Mouse (Mus musculus): Measurements from ENCODE around the gene Tbcc. TPM values are rescaled to one million over a fixed set of nuclear protein-coding genes. Genes with fewer than 3 reads are reported as not detected.

The Tbcc gene
- polyA plus RNA-seq, 1 experiment from 2014 or later: 73.3 TPM

GRCm38 (mm10) chr17:46900941-46901340, 10.5 kb downstream of the Tbcc start:
- H3K27me3 ChIP-seq (ENCODE audit: control insufficient read depth, insufficient read depth, low read length): no peaks in the 10 kb centered on the region
- WGBS: 59% methylated on average over 2 of the region's 2 CpGs

GRCm38 (mm10) chr17:46903876-46904490, 13.5 kb downstream of the Tbcc start:
- Histone ChIP-seq H3K27me3 (ENCODE audit: control insufficient read depth, insufficient read depth, low read length) (no peaks in the 10 kb centered on the region), H3K27ac (replicated peaks; ENCODE audit: low read depth, low read length) (no peak overlapping the region), H3K4me2 (ENCODE audit: low read depth, severe bottlenecking) (no peak overlapping the region), H3K9ac (ENCODE audit: low read length) (no peak overlapping the region), H3K4me3 (ENCODE audit: low read depth, low read length) (no peak overlapping the region), H3K4me1 (ENCODE audit: control insufficient read depth, insufficient read depth, low read length) (no peaks in the 10 kb centered on the region), H3K36me3 (ENCODE audit: control insufficient read depth, insufficient read depth, low read length) (no peaks in the 10 kb centered on the region), H3K9me3 (ENCODE audit: control insufficient read depth, low read length) (no peaks in the 10 kb centered on the region)
- ATAC-seq (ENCODE audit: insufficient number of reproducible peaks, low FRiP score, low TSS enrichment, low read depth) (0 out of 2 replicates have a peak, but pooled peaks have one; percentile 57), DNase-seq (ENCODE audit: low spot score) (peak; percentile 90)
- WGBS: 22% methylated on average over 19 of the region's 19 CpGs

More at GRCm38 (mm10) chr17:46900941-46901340, 10.5 kb downstream of the Tbcc start:
- Histone ChIP-seq H3K4me3 (ENCODE audit: low read depth, low read length) (no peak overlapping the region), H3K36me3 (ENCODE audit: control insufficient read depth, insufficient read depth, low read length) (no peaks in the 10 kb centered on the region), H3K4me1 (ENCODE audit: control insufficient read depth, insufficient read depth, low read length) (peaks cover 3% of the 10 kb centered on the region; the same call in 1 of the 2 replicates), H3K9me3 (ENCODE audit: control insufficient read depth, low read length) (no peaks in the 10 kb centered on the region), H3K27ac (replicated peaks; ENCODE audit: low read depth, low read length) (no peak overlapping the region), H3K9ac (ENCODE audit: low read length) (no peak overlapping the region), H3K4me2 (ENCODE audit: low read depth, severe bottlenecking) (no peak overlapping the region)
- ATAC-seq (ENCODE audit: insufficient number of reproducible peaks, low FRiP score, low TSS enrichment, low read depth) (no peak), DNase-seq (ENCODE audit: low spot score) (no peak)

- ATAC-seq (ENCODE audit: insufficient number of reproducible peaks, low FRiP score, low TSS enrichment, low read depth) (no peak), DNase-seq (ENCODE audit: low spot score) (no peak)
- no peaks in the 10 kb centered on the region for H3K4me1 ChIP-seq (ENCODE audit: control insufficient read depth, insufficient read depth, low read length)
- no peak within 1 kb of the TSS for H3K4me3 ChIP-seq (ENCODE audit: low read depth, low read length)
- H3K27me3 ChIP-seq (ENCODE audit: control insufficient read depth, insufficient read depth, low read length): no peaks in the 10 kb centered on the region
- no peak within 1 kb of the TSS for H3K4me2 ChIP-seq (ENCODE audit: low read depth, severe bottlenecking)
- H3K36me3 ChIP-seq (ENCODE audit: control insufficient read depth, insufficient read depth, low read length): no peaks in the 10 kb centered on the region
- H3K9me3 ChIP-seq (ENCODE audit: control insufficient read depth, low read length): no peaks in the 10 kb centered on the region
- WGBS: 89% methylated on average over 10 of the region's 10 CpGs
- H3K27ac ChIP-seq (replicated peaks; ENCODE audit: low read depth, low read length): no peak within 1 kb of the TSS
- H3K9ac ChIP-seq (ENCODE audit: low read length): no peak within 1 kb of the TSS
Observed at GRCm38 (mm10) chr17:46910186-46910585, 19.7 kb downstream of the Tbcc start, which contains the start of gene Prph2. Prph2 (plus strand) TSS chr17:46910459.

- 47% methylated on average over 6 of the region's 6 CpGs for WGBS
- DNase-seq (ENCODE audit: low spot score): no peak
- Histone ChIP-seq H3K9me3 (ENCODE audit: control insufficient read depth, low read length) (no peaks in the 10 kb centered on the region), H3K9ac (ENCODE audit: low read length) (no peak overlapping the region), H3K4me2 (ENCODE audit: low read depth, severe bottlenecking) (no peak overlapping the region), H3K4me1 (ENCODE audit: control insufficient read depth, insufficient read depth, low read length) (no peaks in the 10 kb centered on the region), H3K27me3 (ENCODE audit: control insufficient read depth, insufficient read depth, low read length) (no peaks in the 10 kb centered on the region), H3K27ac (replicated peaks; ENCODE audit: low read depth, low read length) (no peak overlapping the region), H3K4me3 (ENCODE audit: low read depth, low read length) (no peak overlapping the region), H3K36me3 (ENCODE audit: control insufficient read depth, insufficient read depth, low read length) (no peaks in the 10 kb centered on the region)
- ATAC-seq (ENCODE audit: insufficient number of reproducible peaks, low FRiP score, low TSS enrichment, low read depth): no peak
Observed at GRCm38 (mm10) chr17:46912331-46912730, 21.8 kb downstream of the Tbcc start.

- no peak overlapping the region for H3K27ac ChIP-seq (replicated peaks; ENCODE audit: low read depth, low read length)
Observed at GRCm38 (mm10) chr17:46915129-46915528, 24.6 kb downstream of the Tbcc start.

GRCm38 (mm10) chr17:46918951-46919350, 28.5 kb downstream of the Tbcc start:
- no peak overlapping the region for H3K4me2 ChIP-seq (ENCODE audit: low read depth, severe bottlenecking)
- no peak overlapping the region for H3K9ac ChIP-seq (ENCODE audit: low read length)
- ATAC-seq (ENCODE audit: insufficient number of reproducible peaks, low FRiP score, low TSS enrichment, low read depth): no peak
- H3K9me3 ChIP-seq (ENCODE audit: control insufficient read depth, low read length): no peaks in the 10 kb centered on the region
- no peaks in the 10 kb centered on the region for H3K27me3 ChIP-seq (ENCODE audit: control insufficient read depth, insufficient read depth, low read length)
- no peak overlapping the region for H3K4me3 ChIP-seq (ENCODE audit: low read depth, low read length)
- no peak for DNase-seq (ENCODE audit: low spot score)
- 9% methylated on average over 4 of the region's 4 CpGs for WGBS
- no peak overlapping the region for H3K27ac ChIP-seq (replicated peaks; ENCODE audit: low read depth, low read length)
- H3K36me3 ChIP-seq (ENCODE audit: control insufficient read depth, insufficient read depth, low read length): no peaks in the 10 kb centered on the region
- no peaks in the 10 kb centered on the region for H3K4me1 ChIP-seq (ENCODE audit: control insufficient read depth, insufficient read depth, low read length)

More at GRCm38 (mm10) chr17:46915129-46915528, 24.6 kb downstream of the Tbcc start:
- Histone ChIP-seq H3K4me1 (ENCODE audit: control insufficient read depth, insufficient read depth, low read length) (no peaks in the 10 kb centered on the region), H3K36me3 (ENCODE audit: control insufficient read depth, insufficient read depth, low read length) (no peaks in the 10 kb centered on the region), H3K9ac (ENCODE audit: low read length) (no peak overlapping the region), H3K4me3 (ENCODE audit: low read depth, low read length) (no peak overlapping the region), H3K27me3 (ENCODE audit: control insufficient read depth, insufficient read depth, low read length) (no peaks in the 10 kb centered on the region), H3K9me3 (ENCODE audit: control insufficient read depth, low read length) (no peaks in the 10 kb centered on the region), H3K4me2 (ENCODE audit: low read depth, severe bottlenecking) (no peak overlapping the region)
- ATAC-seq (ENCODE audit: insufficient number of reproducible peaks, low FRiP score, low TSS enrichment, low read depth) (no peak), DNase-seq (ENCODE audit: low spot score) (no peak)
- 59% methylated on average over 3 of the region's 3 CpGs for WGBS

GRCm38 (mm10) chr17:46920855-46921254, 30.4 kb downstream of the Tbcc start:
- Histone ChIP-seq H3K27ac (replicated peaks; ENCODE audit: low read depth, low read length) (no peak overlapping the region), H3K4me3 (ENCODE audit: low read depth, low read length) (no peak overlapping the region), H3K27me3 (ENCODE audit: control insufficient read depth, insufficient read depth, low read length) (no peaks in the 10 kb centered on the region), H3K36me3 (ENCODE audit: control insufficient read depth, insufficient read depth, low read length) (no peaks in the 10 kb centered on the region), H3K9ac (ENCODE audit: low read length) (no peak overlapping the region), H3K9me3 (ENCODE audit: control insufficient read depth, low read length) (no peaks in the 10 kb centered on the region), H3K4me1 (ENCODE audit: control insufficient read depth, insufficient read depth, low read length) (no peaks in the 10 kb centered on the region), H3K4me2 (ENCODE audit: low read depth, severe bottlenecking) (no peak overlapping the region)
- ATAC-seq (ENCODE audit: insufficient number of reproducible peaks, low FRiP score, low TSS enrichment, low read depth) (no peak), DNase-seq (ENCODE audit: low spot score) (peak; percentile 73)
- WGBS: 68% methylated on average over 6 of the region's 6 CpGs

GRCm38 (mm10) chr17:46926192-46926591, 35.7 kb downstream of the Tbcc start:
- no peak overlapping the region for H3K4me3 ChIP-seq (ENCODE audit: low read depth, low read length)
- no peaks in the 10 kb centered on the region for H3K9me3 ChIP-seq (ENCODE audit: control insufficient read depth, low read length)
- DNase-seq (ENCODE audit: low spot score): no peak
- peaks cover 5% of the 10 kb centered on the region; the same call in 1 of the 2 replicates for H3K36me3 ChIP-seq (ENCODE audit: control insufficient read depth, insufficient read depth, low read length)
- 60% methylated on average over 6 of the region's 6 CpGs for WGBS
- H3K4me2 ChIP-seq (ENCODE audit: low read depth, severe bottlenecking): no peak overlapping the region
- no peak overlapping the region for H3K27ac ChIP-seq (replicated peaks; ENCODE audit: low read depth, low read length)
- no peaks in the 10 kb centered on the region for H3K27me3 ChIP-seq (ENCODE audit: control insufficient read depth, insufficient read depth, low read length)
- no peak overlapping the region for H3K9ac ChIP-seq (ENCODE audit: low read length)
- no peak for ATAC-seq (ENCODE audit: insufficient number of reproducible peaks, low FRiP score, low TSS enrichment, low read depth)
- H3K4me1 ChIP-seq (ENCODE audit: control insufficient read depth, insufficient read depth, low read length): no peaks in the 10 kb centered on the region

GRCm38 (mm10) chr17:46926941-46927340, 36.5 kb downstream of the Tbcc start:
- Histone ChIP-seq H3K4me3 (ENCODE audit: low read depth, low read length) (no peak overlapping the region), H3K27ac (replicated peaks; ENCODE audit: low read depth, low read length) (no peak overlapping the region), H3K9me3 (ENCODE audit: control insufficient read depth, low read length) (no peaks in the 10 kb centered on the region), H3K9ac (ENCODE audit: low read length) (no peak overlapping the region), H3K4me2 (ENCODE audit: low read depth, severe bottlenecking) (no peak overlapping the region), H3K27me3 (ENCODE audit: control insufficient read depth, insufficient read depth, low read length) (no peaks in the 10 kb centered on the region), H3K4me1 (ENCODE audit: control insufficient read depth, insufficient read depth, low read length) (no peaks in the 10 kb centered on the region), H3K36me3 (ENCODE audit: control insufficient read depth, insufficient read depth, low read length) (peaks cover 8% of the 10 kb centered on the region)
- ATAC-seq (ENCODE audit: insufficient number of reproducible peaks, low FRiP score, low TSS enrichment, low read depth) (no peak), DNase-seq (ENCODE audit: low spot score) (no peak)
- 74% methylated on average over 3 of the region's 3 CpGs for whole genome bisulfite sequencing
